Mouse (Mus musculus) adrenal gland, postnatal 4 days (tissue): Measurements from ENCODE around the gene Prpsap2. TPM values are rescaled to one million over a fixed set of nuclear protein-coding genes. Genes with fewer than 3 reads are reported as not detected.

Experiments used
- DNase-seq, 2 experiments: peaks; one replicate each; pipeline ENCODE4 v3.0.0; 2021 to 2022; ENCODE audit warnings: low spot score in 2 of 2, mixed read lengths in 2 of 2
- total RNA-seq, 2 experiments: library from RNA; stranded (reverse); gene quantifications; 2 replicates each; pipeline ENCODE4 v1.2.3; 2021

Prpsap2 gene
- total RNA-seq, 2 experiments from 2014 or later = 33.6 to 39.8 TPM

GRCm38 (mm10) chr11:61717990-61718389, 43.9 kb downstream of the Prpsap2 start:
- no peak for DNase-seq

- no peak for DNase-seq
These were observed 46.8 kb downstream of the Prpsap2 start for GRCm38 (mm10) chr11:61715130-61715529.

GRCm38 (mm10) chr11:61714346-61715117, 47.4 kb downstream of the Prpsap2 start:
- DNase-seq = peak in 1 of 2 experiments; percentile 35

- peak in 1 of 2 experiments; percentile 36 for DNase-seq
These were observed 48.6 kb downstream of the Prpsap2 start for GRCm38 (mm10) chr11:61713157-61713855.

- no peak for DNase-seq
These were observed 53.0 kb downstream of the Prpsap2 start for GRCm38 (mm10) chr11:61708928-61709327.

- DNase-seq = no peak
These were observed 55.7 kb downstream of the Prpsap2 start for GRCm38 (mm10) chr11:61706232-61706631.

- DNase-seq = no peak
These were observed 56.3 kb downstream of the Prpsap2 start for GRCm38 (mm10) chr11:61705581-61705980.

GRCm38 (mm10) chr11:61702494-61702893, 59.4 kb downstream of the Prpsap2 start:
- no peak for DNase-seq

GRCm38 (mm10) chr11:61701696-61702095, 60.2 kb downstream of the Prpsap2 start:
- no peak for DNase-seq

- no peak for DNase-seq
These were observed 62.0 kb downstream of the Prpsap2 start for GRCm38 (mm10) chr11:61699933-61700332.

GRCm38 (mm10) chr11:61699460-61699859, 62.4 kb downstream of the Prpsap2 start:
- no peak for DNase-seq

GRCm38 (mm10) chr11:61698852-61699251, 63.0 kb downstream of the Prpsap2 start:
- DNase-seq = no peak

GRCm38 (mm10) chr11:61692996-61693395, 68.9 kb downstream of the Prpsap2 start:
- no peak for DNase-seq

- DNase-seq = no peak
These were observed 74.3 kb downstream of the Prpsap2 start for GRCm38 (mm10) chr11:61687595-61687994.

GRCm38 (mm10) chr11:61686906-61687453, 74.9 kb downstream of the Prpsap2 start:
- no peak for DNase-seq

- no peak for DNase-seq
These were observed 75.7 kb downstream of the Prpsap2 start for GRCm38 (mm10) chr11:61686141-61686540.

GRCm38 (mm10) chr11:61685119-61685725, 76.7 kb downstream of the Prpsap2 start:
- no peak for DNase-seq

GRCm38 (mm10) chr11:61683907-61684731, 77.8 kb downstream of the Prpsap2 start, which contains the start of gene Fam83g:
Fam83g (plus strand) TSS chr11:61684091.
- peak; percentile 48 to 51 for DNase-seq
